Mouse (Mus musculus): ENCODE data around the gene Rmdn3.

DNA sequence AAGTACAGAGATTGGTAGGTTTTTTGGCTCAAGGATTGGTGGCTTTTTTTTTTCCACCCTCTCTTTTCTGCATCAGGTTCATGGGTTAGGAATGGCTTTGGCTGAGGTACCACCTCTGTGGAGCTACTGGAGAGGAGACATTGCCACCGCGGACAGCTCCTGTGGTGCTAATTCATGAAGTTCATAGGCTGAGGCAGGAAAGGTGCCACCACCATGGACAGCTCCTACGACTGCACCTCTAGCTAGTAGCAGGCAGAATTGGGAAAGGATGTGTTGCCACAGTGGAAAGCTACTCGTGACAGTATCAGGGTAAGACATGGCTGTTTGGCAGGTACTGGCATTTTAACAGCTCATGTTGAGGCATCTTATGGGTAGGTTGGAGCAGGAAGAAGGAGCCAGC lies 48.3 kb downstream of the Rmdn3 start:
- TF ChIP-seq POLR2A (IDR thresholded peaks at IDR 0.05; ENCODE audit: control insufficient read depth, low read depth, low read length): no peak
- TF ChIP-seq CTCF (IDR thresholded peaks at IDR 0.05; ENCODE audit: control insufficient read depth, insufficient read depth, insufficient replicate concordance, low read depth, low read length): no peak
